In the genomic region with DNA sequence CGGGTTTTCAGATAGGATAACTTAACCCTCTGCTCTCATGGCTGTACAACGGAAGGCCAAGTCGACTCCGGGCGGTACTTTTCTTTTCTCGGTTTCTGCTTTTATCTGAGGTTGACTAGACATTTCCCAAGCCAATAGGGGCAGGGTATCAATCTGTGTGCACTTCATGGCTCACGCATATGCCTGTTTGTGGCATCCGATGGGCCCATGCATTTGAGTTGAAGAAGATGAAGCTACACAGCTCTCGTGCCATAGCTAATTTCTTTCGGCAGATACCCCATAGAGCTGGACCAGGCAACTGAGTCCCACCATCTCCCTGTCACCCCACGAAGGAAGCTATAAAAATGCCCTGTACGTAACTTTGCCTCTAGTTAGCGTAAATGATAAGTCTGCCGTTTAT, we compare ENCODE assay signal across 17 mouse cellular contexts.
"Had no signal": no experiment of that assay in that cellular context is flagged by ENCODE, and none has a peak within 500 bp of the region (broad histone marks: within the 10 kb centered on the region; RNA-seq: fewer than 3 reads in every experiment).

No protein-coding gene starts in this region.

- H3K36me3 ChIP-seq: lung, embryonic 15.5 days; midbrain, embryonic 13.5 days; midbrain, embryonic 15.5 days; neural tube, embryonic 12.5 days; stomach, embryonic 15.5 days had no signal

- ATAC-seq: lung, postnatal 0 days; midbrain, embryonic 13.5 days; midbrain, embryonic 15.5 days had no signal

- H3K27ac ChIP-seq: lung, embryonic 15.5 days; macrophage; midbrain, embryonic 13.5 days; midbrain, embryonic 15.5 days; neural tube, embryonic 12.5 days; stomach, embryonic 15.5 days; stomach, postnatal 0 days had no signal

- DNase-seq: lung, adult 2 months; lung, postnatal 14 days; lung, postnatal 36 days; right cerebral cortex, postnatal 14 days; thymus, adult 2 months; thymus, postnatal 25 days; thymus, postnatal 4 days had no signal

- H3K4me3 ChIP-seq: lung, embryonic 15.5 days; megakaryocyte, embryonic 14.5 days; midbrain, embryonic 13.5 days; midbrain, embryonic 15.5 days; neural tube, embryonic 12.5 days; stomach, embryonic 15.5 days had no signal

- H3K9me3 ChIP-seq: lung, embryonic 15.5 days; megakaryocyte, embryonic 14.5 days; midbrain, embryonic 13.5 days; midbrain, embryonic 15.5 days; neural tube, embryonic 12.5 days; stomach, embryonic 15.5 days had no signal

- H3K9ac ChIP-seq: lung, embryonic 15.5 days; midbrain, embryonic 13.5 days; midbrain, embryonic 15.5 days; neural tube, embryonic 12.5 days; stomach, embryonic 15.5 days had no signal

- H3K4me2 ChIP-seq: lung, embryonic 15.5 days; midbrain, embryonic 11.5 days; midbrain, embryonic 13.5 days; midbrain, embryonic 15.5 days; neural tube, embryonic 12.5 days; stomach, embryonic 15.5 days had no signal
